Comparison of ENCODE assay signal across 25 mouse cellular contexts in genomic region chr14:45810630-45811029, GRCm38 (mm10).
DNase-seq lines count a peak whose midpoint lies in the region; ATAC-seq and TF ChIP-seq lines count a peak whose summit lies in the region.
"Had no signal": no experiment of that assay in that cellular context is flagged by ENCODE, and none has a peak within 500 bp of the region (broad histone marks: within the 10 kb centered on the region; RNA-seq: fewer than 3 reads in every experiment).

No protein-coding gene starts in this region.

- H3K9me3 ChIP-seq in heart, embryonic 10.5 days: no peaks in the 10 kb centered on the region
- H3K9me3 ChIP-seq in heart, embryonic 14.5 days (ENCODE audit: control insufficient read depth, low read length): no peaks in the 10 kb centered on the region
- no peaks in the 10 kb centered on the region for H3K9me3 ChIP-seq in heart, postnatal 0 days (replicated peaks; ENCODE audit: control insufficient read depth, low read length)
- H3K9me3 ChIP-seq: forebrain, embryonic 10.5 days; forebrain, embryonic 13.5 days; G1E; hindbrain, embryonic 12.5 days; hindbrain, embryonic 15.5 days had no signal

- no peak for TF ChIP-seq CTCF in heart, postnatal 0 days (IDR thresholded peaks at IDR 0.05; ENCODE audit: low read depth)

- peak overlapping the region; percentile 16; the same call in 1 of the 2 replicates for H3K4me2 ChIP-seq in heart, embryonic 14.5 days (ENCODE audit: low read length)
- no peak overlapping the region for H3K4me2 ChIP-seq in heart, postnatal 0 days (ENCODE audit: low read depth, low read length)
- H3K4me2 ChIP-seq: forebrain, embryonic 13.5 days; hindbrain, embryonic 12.5 days; hindbrain, embryonic 15.5 days had no signal

- no peak for DNase-seq in heart, embryonic 10.5 days (ENCODE audit: low spot score)
- DNase-seq in heart, adult 18-20 months: no peak
- DNase-seq in heart, adult 9 months (ENCODE audit: low spot score in 2 of 2): no peak
- DNase-seq in heart, postnatal 0 days (ENCODE audit: low spot score): peak; percentile 9
- DNase-seq in heart, adult 8-10 months (ENCODE audit: low spot score): no peak
- DNase-seq in lung, postnatal 36 days: peak; percentile 19
- no peak for DNase-seq in lung, postnatal 14 days
- DNase-seq: adrenal gland, postnatal 10 days; adrenal gland, postnatal 36 days; B cell, adult 2 months; cerebellum, adult 18-20 months; cerebellum, adult 9-10 months; cerebellum, postnatal 14 days; gastrocnemius, postnatal 10 days; gastrocnemius, postnatal 36 days had no signal

- 23% methylated on average over 3 of the region's 3 CpGs for WGBS in heart, embryonic 10.5 days
- WGBS in heart, embryonic 14.5 days: 12% methylated on average over 3 of the region's 3 CpGs
- WGBS in heart, postnatal 0 days: 10% methylated on average over 3 of the region's 3 CpGs

- no peak for TF ChIP-seq EP300 in heart, postnatal 0 days (IDR thresholded peaks at IDR 0.05; ENCODE audit: low read depth)

- no peak overlapping the region for H3K4me3 ChIP-seq in heart, embryonic 10.5 days
- no peak overlapping the region for H3K4me3 ChIP-seq in heart, embryonic 14.5 days (ENCODE audit: control insufficient read depth in 1 of 2, insufficient read depth in 1 of 2, low read depth in 1 of 2, low read length in 2 of 2)
- H3K4me3 ChIP-seq in heart, postnatal 0 days (ENCODE audit: low read depth, low read length): no peak overlapping the region
- H3K4me3 ChIP-seq: forebrain, embryonic 10.5 days; forebrain, embryonic 13.5 days; hindbrain, embryonic 12.5 days; hindbrain, embryonic 15.5 days had no signal

- no peak for ATAC-seq in heart, embryonic 14.5 days (ENCODE audit: insufficient number of reproducible peaks, insufficient read depth, low FRiP score, low read depth)
- ATAC-seq in heart, postnatal 0 days (ENCODE audit: insufficient read depth, low read depth): no peak
- ATAC-seq: forebrain, embryonic 13.5 days; forebrain, embryonic 16.5 days; intestine, postnatal 0 days; Patski had no signal

- 0 out of 2 replicates have a peak overlapping the region, but pooled peaks have one; percentile 17 for H3K27ac ChIP-seq in heart, embryonic 10.5 days
- no peak overlapping the region for H3K27ac ChIP-seq in heart, embryonic 14.5 days (replicated peaks in 1 of 2; ENCODE audit: control insufficient read depth in 1 of 2, insufficient read depth in 1 of 2, low read depth in 2 of 2, low read length in 2 of 2)
- H3K27ac ChIP-seq in heart, postnatal 0 days (ENCODE audit: low read depth): no peak overlapping the region
- H3K27ac ChIP-seq: forebrain, embryonic 10.5 days; forebrain, embryonic 13.5 days; hindbrain, embryonic 12.5 days; hindbrain, embryonic 15.5 days had no signal

- H3K4me1 ChIP-seq in heart, embryonic 10.5 days: peaks cover 11% of the 10 kb centered on the region
- H3K4me1 ChIP-seq in heart, embryonic 14.5 days (ENCODE audit: control insufficient read depth in 2 of 2, insufficient read depth in 2 of 2, low read length in 2 of 2): peaks cover 6 to 9% of the 10 kb centered on the region in 2 experiments; a peak in 3 of 4 replicates
- peaks cover 6% of the 10 kb centered on the region; the same call in 1 of the 2 replicates for H3K4me1 ChIP-seq in heart, postnatal 0 days (ENCODE audit: control insufficient read depth, insufficient read depth)
- H3K4me1 ChIP-seq: forebrain, embryonic 13.5 days; hindbrain, embryonic 12.5 days; hindbrain, embryonic 15.5 days had no signal

- H3K9ac ChIP-seq in heart, embryonic 14.5 days (ENCODE audit: low read length): no peak overlapping the region
- H3K9ac ChIP-seq in heart, postnatal 0 days (replicated peaks; ENCODE audit: low read depth, low read length): no peak overlapping the region
- H3K9ac ChIP-seq: forebrain, embryonic 13.5 days; hindbrain, embryonic 12.5 days; hindbrain, embryonic 15.5 days had no signal

- no peaks in the 10 kb centered on the region for H3K36me3 ChIP-seq in heart, embryonic 10.5 days
- H3K36me3 ChIP-seq in heart, embryonic 14.5 days (ENCODE audit: control insufficient read depth, insufficient read depth, low read length): no peaks in the 10 kb centered on the region
- H3K36me3 ChIP-seq in heart, postnatal 0 days (replicated peaks; ENCODE audit: control insufficient read depth, insufficient read depth, low read length): no peaks in the 10 kb centered on the region
- H3K36me3 ChIP-seq: forebrain, embryonic 10.5 days; G1E; hindbrain, embryonic 12.5 days; hindbrain, embryonic 15.5 days had no signal

- no peaks in the 10 kb centered on the region for H3K27me3 ChIP-seq in heart, embryonic 10.5 days (ENCODE audit: insufficient read depth, poor library complexity, severe bottlenecking)
- H3K27me3 ChIP-seq in heart, embryonic 14.5 days (ENCODE audit: control insufficient read depth, insufficient read depth, low read length): no peaks in the 10 kb centered on the region
- no peaks in the 10 kb centered on the region for H3K27me3 ChIP-seq in heart, postnatal 0 days (ENCODE audit: control insufficient read depth, insufficient read depth, low read length)
- H3K27me3 ChIP-seq: CH12.LX; forebrain, embryonic 13.5 days; hindbrain, embryonic 12.5 days; hindbrain, embryonic 15.5 days; Patski had no signal

Comparison
In these comparisons a context has a peak if more than half of its experiments do, and no peak if none do; other contexts are left out.
1. DNase-seq: peak in heart, postnatal 0 days (single experiment) and lung, postnatal 36 days (single experiment); none in heart, embryonic 10.5 days (single experiment), heart, adult 18-20 months (0 of 2), heart, adult 9 months (0 of 2), heart, adult 8-10 months (single experiment) and lung, postnatal 14 days (single experiment).